Mouse (Mus musculus) embryo, embryonic 10 days (tissue): ENCODE data around the gene Glis3.

Experiments
- DNase-seq: peaks from one replicate; pipeline ENCODE4 v3.0.0-alpha.2; 2015; ENCODE audit warnings: low spot score

Gene Glis3

GRCm38 (mm10) chr19:28477326-28477863 is 202.5 kb downstream of the Glis3 start:
- DNase-seq, result peak; percentile 71

- no peak for DNase-seq
These were observed 206.3 kb downstream of the Glis3 start for GRCm38 (mm10) chr19:28473621-28474020.

- no peak for DNase-seq
These were observed 208.7 kb downstream of the Glis3 start for GRCm38 (mm10) chr19:28471144-28471543.

- no peak for DNase-seq
These were observed 214.1 kb downstream of the Glis3 start for GRCm38 (mm10) chr19:28465779-28466178.

DNA sequence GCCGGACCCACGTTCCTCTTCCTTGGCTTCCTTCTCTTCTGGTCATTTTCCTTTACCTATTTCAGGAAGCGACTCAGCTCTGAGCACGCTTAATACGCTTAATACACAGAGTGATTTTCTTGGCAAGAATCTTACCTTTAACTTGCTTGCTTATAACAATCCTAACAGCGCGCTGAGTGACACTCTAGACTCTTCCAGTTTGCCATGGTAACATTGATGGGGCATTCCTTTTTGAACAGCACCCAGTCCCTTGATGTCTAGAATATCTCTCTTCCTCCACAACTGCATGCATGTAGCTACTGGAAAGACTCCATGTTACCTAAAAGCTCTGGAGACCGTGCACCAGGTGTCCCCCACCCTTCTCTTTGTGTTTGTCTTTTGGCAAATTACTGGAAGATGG is 225.5 kb downstream of the Glis3 start:
- no peak for DNase-seq

- DNase-seq, result peak; percentile 47
These were observed 226.8 kb downstream of the Glis3 start for GRCm38 (mm10) chr19:28452951-28453520.

DNA sequence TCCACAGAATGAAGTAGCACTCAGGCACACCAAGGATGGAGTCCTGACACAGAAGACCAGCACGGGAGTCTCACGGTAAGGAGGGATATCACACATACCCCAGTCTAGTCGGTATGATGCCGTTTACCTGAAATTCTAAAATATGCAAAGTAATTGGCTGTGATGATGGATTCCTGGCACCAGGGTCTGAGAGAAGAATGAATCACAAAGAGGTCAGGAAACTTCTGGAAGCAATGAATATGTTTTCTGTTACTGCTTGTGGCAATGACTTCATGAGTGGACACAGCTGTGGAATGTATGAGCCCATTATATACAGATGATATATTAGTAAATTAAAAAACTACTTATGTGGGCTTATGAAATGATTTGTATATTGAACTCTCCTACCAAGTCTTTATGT is 231.1 kb downstream of the Glis3 start:
- no peak for DNase-seq

GRCm38 (mm10) chr19:28442161-28442560 is 237.7 kb downstream of the Glis3 start:
- DNase-seq, result no peak

GRCm38 (mm10) chr19:28436457-28437148 is 243.3 kb downstream of the Glis3 start:
- DNase-seq, result no peak

- no peak for DNase-seq
These were observed 251.6 kb downstream of the Glis3 start for GRCm38 (mm10) chr19:28428220-28428816.

GRCm38 (mm10) chr19:28424180-28424579 is 255.7 kb downstream of the Glis3 start:
- no peak for DNase-seq

DNA sequence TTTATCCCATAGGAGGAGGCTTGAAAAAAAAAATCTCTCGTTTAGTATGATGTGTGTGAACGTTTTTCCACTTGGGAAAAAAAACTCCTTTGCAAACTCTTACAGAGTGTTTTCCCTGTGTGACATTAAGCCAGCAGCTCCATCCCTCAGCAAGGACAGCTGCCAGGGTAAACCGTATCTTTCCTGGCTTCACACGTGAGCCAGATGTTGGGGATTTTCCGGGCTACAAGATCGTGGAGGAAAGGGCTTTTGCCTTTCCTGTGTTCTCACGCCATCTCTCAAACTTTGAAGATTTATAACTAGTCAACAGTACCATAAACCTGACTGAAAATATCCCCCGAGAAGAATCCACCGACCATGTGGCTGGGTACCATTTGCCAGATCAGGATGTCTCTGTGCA is 256.9 kb downstream of the Glis3 start:
- DNase-seq, result no peak

GRCm38 (mm10) chr19:28416069-28416468 is 263.8 kb downstream of the Glis3 start:
- DNase-seq, result no peak

DNA sequence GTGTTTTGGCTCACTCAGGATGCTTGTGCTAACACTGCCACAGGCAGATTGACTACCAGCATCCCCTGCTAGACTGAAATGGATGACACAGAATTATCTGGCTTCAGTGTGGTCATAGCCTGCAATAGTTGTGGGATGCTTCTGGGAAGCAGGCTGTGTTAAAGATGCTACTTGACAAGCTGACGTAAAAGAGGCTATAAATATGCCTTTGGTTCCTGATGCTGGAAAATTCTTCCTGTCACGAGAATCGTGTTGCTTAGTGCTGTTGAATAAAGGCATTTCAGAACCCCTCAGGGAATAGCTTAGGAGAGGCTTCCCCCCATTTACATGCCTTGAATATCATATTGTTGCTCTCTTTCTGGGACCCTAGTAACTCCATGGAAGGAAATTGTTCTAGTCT is 271.1 kb downstream of the Glis3 start:
- no peak for DNase-seq

GRCm38 (mm10) chr19:28402956-28403355 is 276.9 kb downstream of the Glis3 start:
- DNase-seq, result no peak

GRCm38 (mm10) chr19:28395584-28395861 is 284.4 kb downstream of the Glis3 start:
- no peak for DNase-seq

- peak; percentile 18 for DNase-seq
These were observed 284.9 kb downstream of the Glis3 start for GRCm38 (mm10) chr19:28394826-28395583.

DNA sequence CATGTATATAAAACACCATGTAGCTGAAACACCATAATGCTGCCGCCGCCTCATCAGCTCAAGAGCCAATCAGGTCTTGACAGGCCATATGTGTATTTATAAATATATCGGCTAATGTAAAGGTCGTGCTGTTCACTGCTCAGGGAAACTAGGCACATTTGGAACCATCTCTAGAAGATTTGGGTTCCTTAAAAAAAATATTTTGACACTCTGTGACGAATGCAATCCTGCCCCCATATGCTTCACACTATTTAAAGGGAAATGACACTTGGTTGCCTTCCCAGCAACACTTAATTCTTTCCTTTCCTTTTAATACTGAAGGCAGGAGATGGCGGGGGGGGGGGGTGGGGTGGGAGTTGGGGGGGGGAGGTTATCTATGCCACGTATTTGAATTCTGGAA is 286.1 kb downstream of the Glis3 start:
- DNase-seq, result no peak

- no peak for DNase-seq
These were observed 287.0 kb downstream of the Glis3 start for GRCm38 (mm10) chr19:28392838-28393237.

GRCm38 (mm10) chr19:28390920-28391319 is 289.0 kb downstream of the Glis3 start:
- DNase-seq, result no peak

GRCm38 (mm10) chr19:28389146-28389545 is 290.7 kb downstream of the Glis3 start:
- no peak for DNase-seq

DNA sequence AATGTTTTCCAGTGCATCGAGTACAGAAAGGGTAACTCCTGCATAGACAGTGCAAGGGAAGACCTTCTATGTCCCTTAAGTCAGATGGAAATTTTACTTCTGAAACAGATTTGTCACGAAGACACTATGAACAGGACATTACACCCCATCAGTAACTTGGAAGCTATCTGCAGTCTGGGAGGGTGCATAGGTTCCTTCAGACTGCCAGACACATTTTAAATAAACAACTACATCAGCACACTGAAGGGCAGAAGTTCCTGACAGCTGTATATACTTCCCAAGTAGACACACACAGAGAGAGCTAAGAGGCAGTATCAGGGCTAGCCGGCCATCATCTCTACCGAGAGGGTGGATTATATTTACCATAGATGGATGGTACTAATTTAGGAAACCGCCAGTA is 296.5 kb downstream of the Glis3 start:
- no peak for DNase-seq
